Comparison of ENCODE assay signal across 17 mouse cellular contexts in genomic region chr2:68434997-68435396, GRCm38 (mm10). TPM values are rescaled to one million over a fixed set of nuclear protein-coding genes. Genes with fewer than 3 reads are reported as not detected.
DNase-seq lines count a peak whose midpoint lies in the region; ATAC-seq and TF ChIP-seq lines count a peak whose summit lies in the region.
"Had no signal": no experiment of that assay in that cellular context is flagged by ENCODE, and none has a peak within 500 bp of the region (broad histone marks: within the 10 kb centered on the region; RNA-seq: fewer than 3 reads in every experiment).

No protein-coding gene starts in this region.

- no peak overlapping the region for H3K9ac ChIP-seq in heart, embryonic 15.5 days
- no peak overlapping the region for H3K9ac ChIP-seq in heart, embryonic 16.5 days (ENCODE audit: low read length)
- H3K9ac ChIP-seq: embryonic facial prominence, embryonic 15.5 days; forebrain, embryonic 12.5 days; limb, embryonic 15.5 days; stomach, embryonic 15.5 days had no signal

- 0 out of 2 replicates have a peak overlapping the region, but pooled peaks have one; percentile 4 for H3K4me2 ChIP-seq in heart, embryonic 15.5 days
- peak overlapping the region; percentile 37 for H3K4me2 ChIP-seq in heart, embryonic 16.5 days (ENCODE audit: low read depth, low read length)
- H3K4me2 ChIP-seq: embryonic facial prominence, embryonic 15.5 days; limb, embryonic 15.5 days had no signal

- H3K4me1 ChIP-seq in heart, embryonic 15.5 days (replicated peaks): peaks cover 82% of the 10 kb centered on the region
- peaks cover 73% of the 10 kb centered on the region for H3K4me1 ChIP-seq in heart, embryonic 16.5 days (ENCODE audit: control insufficient read depth, insufficient read depth, low read length)

- no peaks in the 10 kb centered on the region for H3K27me3 ChIP-seq in heart, embryonic 15.5 days
- no peaks in the 10 kb centered on the region for H3K27me3 ChIP-seq in heart, embryonic 16.5 days (ENCODE audit: control insufficient read depth, insufficient read depth, low read length)
- H3K27me3 ChIP-seq: embryonic facial prominence, embryonic 15.5 days; forebrain, embryonic 12.5 days; limb, embryonic 15.5 days; stomach, embryonic 15.5 days had no signal

- no peak for DNase-seq in gastrocnemius, adult 2 months
- DNase-seq in gastrocnemius, postnatal 36 days: no peak
- no peak for DNase-seq in heart, adult 8-10 months (ENCODE audit: low spot score)
- DNase-seq in ES-CJ7 (ENCODE audit: low read depth, low spot score): peak; percentile 9
- no peak for DNase-seq in right cerebral cortex, postnatal 25 days
- no peak for DNase-seq in spleen, postnatal 14 days (ENCODE audit: low spot score in 2 of 2)
- DNase-seq: B cell, adult 2 months; cerebellum, adult 9-11 months; kidney, adult 9 months; right cerebral cortex, adult 18-20 months; spleen, adult 18-20 months had no signal

- no peaks in the 10 kb centered on the region for H3K9me3 ChIP-seq in heart, embryonic 15.5 days (replicated peaks)
- no peaks in the 10 kb centered on the region for H3K9me3 ChIP-seq in heart, embryonic 16.5 days (replicated peaks; ENCODE audit: control insufficient read depth, low read length)
- H3K9me3 ChIP-seq: embryonic facial prominence, embryonic 15.5 days; forebrain, embryonic 12.5 days; limb, embryonic 15.5 days; stomach, embryonic 15.5 days had no signal

- ATAC-seq in heart, embryonic 15.5 days (replicated peaks; ENCODE audit: insufficient number of reproducible peaks, insufficient read depth, low FRiP score, low read depth): no peak
- no peak for ATAC-seq in heart, embryonic 16.5 days (replicated peaks; ENCODE audit: extremely low read depth, insufficient read depth, low FRiP score)

- intact Hi-C loops in gastrocnemius, adult 2 months (cut with DNase I): no loop called here
- intact Hi-C loops in gastrocnemius, postnatal 36 days (cut with DNase I): loop anchor here (10.0 kb wide), 1 partner anchor 1760 kb away; no protein-coding TSS in a partner anchor

- WGBS in heart, embryonic 15.5 days: 38% methylated on average over 4 of the region's 4 CpGs
- 35% methylated on average over 4 of the region's 4 CpGs for WGBS in heart, embryonic 16.5 days

- no peak for TF ChIP-seq CTCF in gastrocnemius, adult 2 months (IDR thresholded peaks at IDR 0.05)

- H3K4me3 ChIP-seq in gastrocnemius, adult 2 months: peak overlapping the region; percentile 13; the same call in 1 of the 2 replicates
- no peak overlapping the region for H3K4me3 ChIP-seq in heart, embryonic 15.5 days
- H3K4me3 ChIP-seq in heart, embryonic 16.5 days (ENCODE audit: low read length): no peak overlapping the region
- H3K4me3 ChIP-seq: embryonic facial prominence, embryonic 15.5 days; forebrain, embryonic 12.5 days; limb, embryonic 15.5 days; stomach, embryonic 15.5 days had no signal

- H3K27ac ChIP-seq in gastrocnemius, adult 2 months: peak overlapping the region; percentile 13; the same call in 1 of the 2 replicates
- H3K27ac ChIP-seq in heart, embryonic 15.5 days: peak overlapping the region; percentile 78
- H3K27ac ChIP-seq in heart, embryonic 16.5 days (ENCODE audit: low read length): peak overlapping the region; percentile 75
- H3K27ac ChIP-seq: embryonic facial prominence, embryonic 15.5 days; forebrain, embryonic 12.5 days; limb, embryonic 15.5 days; stomach, embryonic 15.5 days had no signal

- no peaks in the 10 kb centered on the region for H3K36me3 ChIP-seq in heart, embryonic 15.5 days
- no peaks in the 10 kb centered on the region for H3K36me3 ChIP-seq in heart, embryonic 16.5 days (ENCODE audit: control insufficient read depth, insufficient read depth)
- H3K36me3 ChIP-seq: embryonic facial prominence, embryonic 15.5 days; forebrain, embryonic 12.5 days; limb, embryonic 15.5 days; stomach, embryonic 15.5 days had no signal

RNA-seq across cellular contexts. Expression of gene Stk39, which starts 37.1 kb away (rescaled TPM):
- 1 to 10 TPM; 1.9 to 4.1 TPM for total RNA-seq in gastrocnemius, adult 2 months (2021)
- 1 to 10 TPM; 2.5 to 3.8 TPM for total RNA-seq in gastrocnemius, postnatal 36 days (2021)
- polyA plus RNA-seq in heart, embryonic 15.5 days (2015; fragmentation: Nextera tagmentation; extraction: Ambion mirVana): 54.8 and 66.2 TPM in 2 replicates
- total RNA-seq in heart, adult 8-10 months (2022): 10 to 100 TPM; 63.7 to 93.6 (median 79.1) TPM
- 61.8 and 66.0 TPM in 2 replicates for polyA plus RNA-seq in heart, embryonic 16.5 days (2015; fragmentation: Nextera tagmentation; extraction: Ambion mirVana)

Comparison
In these comparisons a context has a peak if more than half of its experiments do, and no peak if none do; other contexts are left out.
1. H3K27ac ChIP-seq: peak in every context shown above with its lines; median percentile 78 in heart, embryonic 15.5 days; 75 in heart, embryonic 16.5 days; 13 in gastrocnemius, adult 2 months.
2. RNA of gene Stk39, which starts 37.1 kb away (total RNA-seq): 63.7 to 93.6 TPM in heart, adult 8-10 months; 1.9 to 4.1 TPM in gastrocnemius, adult 2 months and 2.5 to 3.8 TPM in gastrocnemius, postnatal 36 days; every median in the first group is over 10 times any median in the second.